Mouse (Mus musculus): ENCODE data around the gene Gja5. TPM values are rescaled to one million over a fixed set of nuclear protein-coding genes. Genes with fewer than 3 reads are reported as not detected.

The Gja5 gene
- polyA plus RNA-seq, 1 experiment, result 2.1 TPM

DNA sequence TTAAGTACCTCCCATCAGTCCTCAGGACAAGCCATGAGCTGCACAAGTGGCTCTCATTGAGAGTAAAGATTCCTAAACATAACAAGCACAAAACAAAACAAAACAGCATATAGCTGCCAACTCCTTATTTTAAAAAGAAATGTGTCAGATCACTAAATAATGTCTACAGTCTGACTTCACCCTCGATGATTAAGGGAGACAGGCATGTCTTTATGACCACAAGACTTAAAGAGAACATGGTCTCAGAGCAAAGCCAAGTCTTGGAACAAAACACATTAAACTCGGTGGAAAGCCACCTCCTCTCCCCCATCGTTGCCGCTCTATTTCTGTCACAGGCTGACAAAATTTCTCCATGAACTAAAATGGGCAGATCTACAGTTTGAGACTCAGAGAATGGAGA, 20.1 kb downstream of the Gja5 start:
- H3K4me1 ChIP-seq (replicated peaks; ENCODE audit: control insufficient read depth, insufficient read depth, low read length), result peaks cover 5% of the 10 kb centered on the region
- no peak overlapping the region for H3K4me3 ChIP-seq (ENCODE audit: control insufficient read depth, insufficient read depth, low read length)
- DNase-seq, result no peak
- WGBS, result 81% methylated on average over 4 of the region's 4 CpGs
- no peak for TF ChIP-seq CTCF (IDR thresholded peaks at IDR 0.05; ENCODE audit: borderline replicate concordance, control insufficient read depth, extremely low read depth, insufficient read depth, low read length, poor library complexity)
- TF ChIP-seq POLR2A (IDR thresholded peaks at IDR 0.05; ENCODE audit: control insufficient read depth, extremely low read depth, insufficient read depth, low read length, poor library complexity), result no peak
- H3K27ac ChIP-seq (ENCODE audit: control insufficient read depth, insufficient read depth, low read length), result no peak overlapping the region
- H3K27me3 ChIP-seq (ENCODE audit: control insufficient read depth, insufficient read depth, low read length), result no peaks in the 10 kb centered on the region
- no peaks in the 10 kb centered on the region for H3K36me3 ChIP-seq (ENCODE audit: control insufficient read depth, insufficient read depth, low read length)

DNA sequence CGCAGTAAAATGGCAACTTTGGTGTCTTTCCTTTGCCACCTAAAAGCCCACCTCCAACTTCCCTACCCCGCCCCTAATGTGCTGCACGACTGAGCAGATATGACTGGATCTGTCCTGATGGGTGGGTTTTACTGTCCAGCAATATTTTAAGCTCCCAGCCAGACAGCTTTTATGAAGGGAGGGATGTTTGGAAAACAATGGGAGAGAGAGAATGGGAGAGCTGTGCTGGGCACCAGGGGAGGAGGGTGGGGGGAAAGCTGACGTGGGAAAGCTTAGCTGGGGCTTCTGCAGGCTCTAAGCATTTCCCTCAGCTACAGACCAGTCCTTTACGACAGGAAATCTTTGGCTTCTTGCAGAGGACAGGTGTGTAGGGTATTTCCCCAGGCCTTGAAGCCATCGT, 21.4 kb downstream of the Gja5 start, which contains the start of gene Gja8:
Gja8 (minus strand) TSS at position 101 of the 400 bp plus-strand sequence.
- no peak for DNase-seq
- 67% methylated on average over 6 of the region's 6 CpGs for whole genome bisulfite sequencing
- Histone ChIP-seq H3K27ac (ENCODE audit: control insufficient read depth, insufficient read depth, low read length) (no peak within 1 kb of the TSS), H3K4me1 (replicated peaks; ENCODE audit: control insufficient read depth, insufficient read depth, low read length) (no peaks in the 10 kb centered on the region), H3K36me3 (ENCODE audit: control insufficient read depth, insufficient read depth, low read length) (no peaks in the 10 kb centered on the region), H3K27me3 (ENCODE audit: control insufficient read depth, insufficient read depth, low read length) (no peaks in the 10 kb centered on the region), H3K4me3 (ENCODE audit: control insufficient read depth, insufficient read depth, low read length) (no peak within 1 kb of the TSS)
- TF ChIP-seq CTCF (IDR thresholded peaks at IDR 0.05; ENCODE audit: borderline replicate concordance, control insufficient read depth, extremely low read depth, insufficient read depth, low read length, poor library complexity), result no peak
- TF ChIP-seq POLR2A (IDR thresholded peaks at IDR 0.05; ENCODE audit: control insufficient read depth, extremely low read depth, insufficient read depth, low read length, poor library complexity), result no peak

DNA sequence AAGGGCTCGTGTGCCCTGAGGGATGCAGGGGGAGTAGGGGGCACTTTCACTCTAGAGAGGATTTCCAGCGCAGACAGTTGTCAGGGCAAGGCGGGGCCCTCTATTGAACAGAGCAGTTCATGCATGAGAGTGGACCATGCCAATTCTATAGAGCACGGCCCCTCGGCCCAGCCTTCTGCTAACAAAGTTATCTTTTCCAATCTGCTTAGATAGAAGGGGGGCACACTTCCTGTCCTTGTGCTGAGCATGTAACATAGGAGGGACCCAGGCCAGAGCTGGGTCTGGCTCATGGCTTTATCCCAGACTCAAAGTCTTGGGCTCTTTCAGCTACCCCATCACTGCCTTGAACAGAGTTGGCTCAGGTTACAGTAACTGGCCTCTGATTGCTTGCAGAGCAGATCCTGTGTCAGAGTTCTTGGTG, 26.8 kb downstream of the Gja5 start:
- H3K27me3 ChIP-seq (ENCODE audit: control insufficient read depth, insufficient read depth, low read length), result no peaks in the 10 kb centered on the region
- no peak overlapping the region for H3K4me3 ChIP-seq (ENCODE audit: control insufficient read depth, insufficient read depth, low read length)
- no peaks in the 10 kb centered on the region for H3K4me1 ChIP-seq (replicated peaks; ENCODE audit: control insufficient read depth, insufficient read depth, low read length)
- TF ChIP-seq POLR2A (IDR thresholded peaks at IDR 0.05; ENCODE audit: control insufficient read depth, extremely low read depth, insufficient read depth, low read length, poor library complexity) (no peak), CTCF (IDR thresholded peaks at IDR 0.05; ENCODE audit: borderline replicate concordance, control insufficient read depth, extremely low read depth, insufficient read depth, low read length, poor library complexity) (no peak)
- no peak for DNase-seq
- WGBS, result 81% methylated on average over 5 of the region's 5 CpGs
- H3K36me3 ChIP-seq (ENCODE audit: control insufficient read depth, insufficient read depth, low read length), result no peaks in the 10 kb centered on the region
- H3K27ac ChIP-seq (ENCODE audit: control insufficient read depth, insufficient read depth, low read length), result no peak overlapping the region

DNA sequence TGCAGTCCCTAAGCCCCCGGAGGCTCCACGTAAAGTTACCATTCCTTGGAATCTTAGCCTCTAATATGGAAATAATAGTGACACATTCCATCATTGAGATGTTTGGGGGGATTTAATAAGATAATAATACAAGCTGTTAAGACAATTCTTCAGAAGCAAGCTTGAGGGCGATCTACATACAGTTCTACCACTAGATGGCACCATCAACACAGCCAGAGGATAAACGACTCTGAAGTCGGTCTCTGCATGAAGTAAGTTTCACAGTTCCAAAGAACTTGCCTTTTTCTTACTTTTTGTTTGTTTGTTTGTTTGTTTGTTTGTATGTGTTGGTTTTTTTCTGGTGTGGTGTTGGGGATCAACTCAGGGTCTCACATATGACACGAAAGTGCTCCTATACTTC, 31.7 kb downstream of the Gja5 start:
- 5% methylated on average over 6 of the region's 6 CpGs for whole genome bisulfite sequencing
- H3K36me3 ChIP-seq (ENCODE audit: control insufficient read depth, insufficient read depth, low read length), result no peaks in the 10 kb centered on the region
- peak; percentile 21 for DNase-seq
- no peak for TF ChIP-seq POLR2A (IDR thresholded peaks at IDR 0.05; ENCODE audit: control insufficient read depth, extremely low read depth, insufficient read depth, low read length, poor library complexity)
- TF ChIP-seq CTCF (IDR thresholded peaks at IDR 0.05; ENCODE audit: borderline replicate concordance, control insufficient read depth, extremely low read depth, insufficient read depth, low read length, poor library complexity), result no peak
- H3K27me3 ChIP-seq (ENCODE audit: control insufficient read depth, insufficient read depth, low read length), result no peaks in the 10 kb centered on the region
- H3K4me1 ChIP-seq (replicated peaks; ENCODE audit: control insufficient read depth, insufficient read depth, low read length), result peaks cover 3% of the 10 kb centered on the region; the same call in 1 of the 2 replicates
- H3K4me3 ChIP-seq (ENCODE audit: control insufficient read depth, insufficient read depth, low read length), result no peak overlapping the region
- no peak overlapping the region for H3K27ac ChIP-seq (ENCODE audit: control insufficient read depth, insufficient read depth, low read length)

DNA sequence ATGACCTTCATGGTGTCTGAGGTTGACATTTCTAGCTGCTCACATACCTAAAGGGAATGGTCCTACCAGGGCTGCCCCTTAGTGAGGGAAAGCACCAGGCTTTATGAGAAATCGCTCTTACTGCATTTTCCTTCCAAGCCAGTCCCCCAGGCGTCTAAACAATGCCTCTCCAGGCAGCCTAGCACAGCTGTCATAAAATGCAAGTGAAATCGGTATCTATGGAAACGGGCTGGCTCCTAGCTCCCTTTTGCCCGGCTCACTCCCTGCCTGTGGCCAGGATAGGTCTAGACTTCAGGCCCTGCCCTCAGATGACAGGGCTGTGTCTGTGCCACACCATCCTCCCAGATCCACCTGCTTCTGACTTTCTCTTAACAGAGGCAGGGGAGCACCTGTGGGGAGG, 33.1 kb downstream of the Gja5 start:
- TF ChIP-seq CTCF (IDR thresholded peaks at IDR 0.05; ENCODE audit: borderline replicate concordance, control insufficient read depth, extremely low read depth, insufficient read depth, low read length, poor library complexity) (no peak), POLR2A (IDR thresholded peaks at IDR 0.05; ENCODE audit: control insufficient read depth, extremely low read depth, insufficient read depth, low read length, poor library complexity) (no peak)
- Histone ChIP-seq H3K27me3 (ENCODE audit: control insufficient read depth, insufficient read depth, low read length) (no peaks in the 10 kb centered on the region), H3K4me1 (replicated peaks; ENCODE audit: control insufficient read depth, insufficient read depth, low read length) (peaks cover 3% of the 10 kb centered on the region; the same call in 1 of the 2 replicates), H3K36me3 (ENCODE audit: control insufficient read depth, insufficient read depth, low read length) (no peaks in the 10 kb centered on the region), H3K27ac (ENCODE audit: control insufficient read depth, insufficient read depth, low read length) (no peak overlapping the region), H3K4me3 (ENCODE audit: control insufficient read depth, insufficient read depth, low read length) (no peak overlapping the region)
- 70% methylated on average over 5 of the region's 5 CpGs for WGBS
- no peak for DNase-seq

DNA sequence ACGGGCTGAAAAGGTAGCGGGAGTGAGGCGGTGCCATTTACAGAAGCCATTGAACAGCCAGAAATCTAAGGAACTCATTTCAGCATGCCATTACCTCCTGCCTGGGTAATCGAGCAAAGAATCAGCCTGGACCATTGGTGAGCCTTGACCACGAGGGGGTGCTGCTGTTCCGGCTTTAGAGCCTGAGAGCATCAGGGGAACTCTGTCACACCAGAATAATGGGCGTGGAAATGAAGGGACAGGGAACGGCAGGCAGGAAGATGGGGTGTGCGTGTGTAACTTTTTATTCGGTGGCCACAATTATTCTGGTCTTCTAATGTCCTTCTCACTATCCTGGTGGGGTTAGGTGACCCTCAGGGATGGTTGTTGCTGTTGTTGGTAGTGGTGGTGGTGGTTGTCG, 34.2 kb downstream of the Gja5 start:
- Histone ChIP-seq H3K4me1 (replicated peaks; ENCODE audit: control insufficient read depth, insufficient read depth, low read length) (peaks cover 3% of the 10 kb centered on the region; the same call in 1 of the 2 replicates), H3K4me3 (ENCODE audit: control insufficient read depth, insufficient read depth, low read length) (no peak overlapping the region), H3K27me3 (ENCODE audit: control insufficient read depth, insufficient read depth, low read length) (no peaks in the 10 kb centered on the region), H3K36me3 (ENCODE audit: control insufficient read depth, insufficient read depth, low read length) (no peaks in the 10 kb centered on the region), H3K27ac (ENCODE audit: control insufficient read depth, insufficient read depth, low read length) (no peak overlapping the region)
- TF ChIP-seq POLR2A (IDR thresholded peaks at IDR 0.05; ENCODE audit: control insufficient read depth, extremely low read depth, insufficient read depth, low read length, poor library complexity) (no peak), CTCF (IDR thresholded peaks at IDR 0.05; ENCODE audit: borderline replicate concordance, control insufficient read depth, extremely low read depth, insufficient read depth, low read length, poor library complexity) (peak; percentile 78; the same call in 1 of the 2 replicates)
- DNase-seq, result peak; percentile 87
- WGBS, result 15% methylated on average over 11 of the region's 11 CpGs

DNA sequence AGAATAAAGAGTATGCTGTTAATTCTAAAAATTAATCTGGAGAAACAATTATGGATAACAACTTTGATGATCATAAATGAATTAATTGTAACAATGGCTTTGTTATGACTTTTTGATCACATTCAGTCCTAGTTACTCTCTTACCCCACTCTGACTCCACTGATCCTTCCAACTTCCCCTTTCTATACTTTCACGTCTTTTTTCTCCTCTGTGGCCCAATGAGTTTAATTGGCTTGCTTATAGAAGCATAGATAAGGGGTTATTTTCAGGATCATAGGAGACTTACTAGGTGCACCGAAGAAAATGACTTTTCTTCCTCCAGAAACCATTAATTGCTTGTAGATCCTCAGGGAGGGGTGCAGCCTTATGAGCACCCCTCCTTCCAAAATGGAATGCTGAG, 38.2 kb downstream of the Gja5 start:
- Histone ChIP-seq H3K27ac (ENCODE audit: control insufficient read depth, insufficient read depth, low read length) (no peak overlapping the region), H3K36me3 (ENCODE audit: control insufficient read depth, insufficient read depth, low read length) (no peaks in the 10 kb centered on the region), H3K4me3 (ENCODE audit: control insufficient read depth, insufficient read depth, low read length) (no peak overlapping the region), H3K27me3 (ENCODE audit: control insufficient read depth, insufficient read depth, low read length) (no peaks in the 10 kb centered on the region), H3K4me1 (replicated peaks; ENCODE audit: control insufficient read depth, insufficient read depth, low read length) (peaks cover 3% of the 10 kb centered on the region; the same call in 1 of the 2 replicates)
- WGBS, result 60% methylated on average over 2 of the region's 2 CpGs
- no peak for DNase-seq
- no peak for TF ChIP-seq POLR2A (IDR thresholded peaks at IDR 0.05; ENCODE audit: control insufficient read depth, extremely low read depth, insufficient read depth, low read length, poor library complexity)
- TF ChIP-seq CTCF (IDR thresholded peaks at IDR 0.05; ENCODE audit: borderline replicate concordance, control insufficient read depth, extremely low read depth, insufficient read depth, low read length, poor library complexity), result no peak
